Comparison of ENCODE assay signal across 9 mouse cellular contexts in genomic region chr4:58749101-58749500, GRCm38 (mm10). TPM values are rescaled to one million over a fixed set of nuclear protein-coding genes. Genes with fewer than 3 reads are reported as not detected.
DNase-seq lines count a peak whose midpoint lies in the region; ATAC-seq and TF ChIP-seq lines count a peak whose summit lies in the region.
"Had no signal": no experiment of that assay in that cellular context is flagged by ENCODE, and none has a peak within 500 bp of the region (broad histone marks: within the 10 kb centered on the region; RNA-seq: fewer than 3 reads in every experiment).

No protein-coding gene starts in this region.

- H3K36me3 ChIP-seq in embryonic facial prominence, embryonic 10.5 days (replicated peaks) = no peaks in the 10 kb centered on the region
- H3K36me3 ChIP-seq in heart, postnatal 0 days (replicated peaks; ENCODE audit: control insufficient read depth, insufficient read depth, low read length) = no peaks in the 10 kb centered on the region
- H3K36me3 ChIP-seq in limb, embryonic 15.5 days = no peaks in the 10 kb centered on the region

- TF ChIP-seq EP300 in heart, postnatal 0 days (IDR thresholded peaks at IDR 0.05; ENCODE audit: low read depth) = no peak

- no peak overlapping the region for H3K9ac ChIP-seq in heart, postnatal 0 days (replicated peaks; ENCODE audit: low read depth, low read length)
- no peak overlapping the region for H3K9ac ChIP-seq in limb, embryonic 15.5 days

- peaks cover 10% of the 10 kb centered on the region for H3K4me1 ChIP-seq in embryonic facial prominence, embryonic 10.5 days
- no peaks in the 10 kb centered on the region for H3K4me1 ChIP-seq in heart, postnatal 0 days (ENCODE audit: control insufficient read depth, insufficient read depth)
- H3K4me1 ChIP-seq in limb, embryonic 15.5 days = no peaks in the 10 kb centered on the region

- no peak overlapping the region for H3K4me2 ChIP-seq in heart, postnatal 0 days (ENCODE audit: low read depth, low read length)
- H3K4me2 ChIP-seq in limb, embryonic 15.5 days = peak overlapping the region; percentile 38

- H3K4me3 ChIP-seq in layer of hippocampus, adult 2 months = peak overlapping the region; percentile 21
- no peak overlapping the region for H3K4me3 ChIP-seq in embryonic facial prominence, embryonic 10.5 days
- H3K4me3 ChIP-seq in heart, postnatal 0 days (ENCODE audit: low read depth, low read length) = no peak overlapping the region
- H3K4me3 ChIP-seq in limb, embryonic 15.5 days = peak overlapping the region; percentile 7; the same call in 1 of the 2 replicates

- no peak for TF ChIP-seq CTCF in layer of hippocampus, adult 2 months (conservative IDR thresholded peaks at IDR 0.05)
- TF ChIP-seq CTCF in heart, postnatal 0 days (IDR thresholded peaks at IDR 0.05; ENCODE audit: low read depth) = no peak

- peak; percentile 24; the same call in 1 of the 2 replicates for ATAC-seq in heart, postnatal 0 days (ENCODE audit: insufficient read depth, low read depth)
- 0 out of 2 replicates have a peak, but pooled peaks have one; percentile 19 for ATAC-seq in limb, embryonic 15.5 days (ENCODE audit: insufficient number of reproducible peaks, low FRiP score, low TSS enrichment, low read depth)
- no peak for ATAC-seq in erythroid progenitor cell, adult 5-6 weeks (replicated peaks; ENCODE audit: low FRiP score, poor library complexity, severe bottlenecking)

- no peaks in the 10 kb centered on the region for H3K9me3 ChIP-seq in embryonic facial prominence, embryonic 10.5 days
- no peaks in the 10 kb centered on the region for H3K9me3 ChIP-seq in heart, postnatal 0 days (replicated peaks; ENCODE audit: control insufficient read depth, low read length)
- H3K9me3 ChIP-seq in limb, embryonic 15.5 days = no peaks in the 10 kb centered on the region

- 0 out of 2 replicates have a peak overlapping the region, but pooled peaks have one; percentile 20 for H3K27ac ChIP-seq in layer of hippocampus, adult 2 months
- H3K27ac ChIP-seq in embryonic facial prominence, embryonic 10.5 days (replicated peaks) = peak overlapping the region; percentile 78
- H3K27ac ChIP-seq in heart, postnatal 0 days (ENCODE audit: low read depth) = no peak overlapping the region
- peak overlapping the region; percentile 80 for H3K27ac ChIP-seq in limb, embryonic 15.5 days

- no peaks in the 10 kb centered on the region for H3K27me3 ChIP-seq in embryonic facial prominence, embryonic 10.5 days (replicated peaks; ENCODE audit: low read depth, poor library complexity, severe bottlenecking)
- H3K27me3 ChIP-seq in heart, postnatal 0 days (ENCODE audit: control insufficient read depth, insufficient read depth, low read length) = no peaks in the 10 kb centered on the region
- H3K27me3 ChIP-seq in limb, embryonic 15.5 days = no peaks in the 10 kb centered on the region

- DNase-seq in layer of hippocampus, adult 2 months (ENCODE audit: low spot score in 2 of 2) = no peak
- no peak for DNase-seq in layer of hippocampus, adult 9-11 months
- peak; percentile 37 for DNase-seq in embryonic facial prominence, embryonic 10.5 days (ENCODE audit: low spot score)
- DNase-seq in heart, postnatal 0 days (ENCODE audit: low spot score) = peak; percentile 16
- no peak for DNase-seq in layer of hippocampus, postnatal 36 days
- DNase-seq in B cell, adult 2 months = no peak

- WGBS in embryonic facial prominence, embryonic 10.5 days = 42% methylated on average over 10 of the region's 10 CpGs
- WGBS in heart, postnatal 0 days = 52% methylated on average over 10 of the region's 10 CpGs
- WGBS in limb, embryonic 15.5 days = 17% methylated on average over 10 of the region's 10 CpGs

RNA-seq across cellular contexts. Expression of gene Olfr267, which starts 38.4 kb away (rescaled TPM):
- total RNA-seq in layer of hippocampus, adult 2 months (2021) = under 1 TPM in 1 of 2 experiments, not detected in 1; 0.20 TPM
- not detected in 2 replicates for polyA plus RNA-seq in embryonic facial prominence, embryonic 10.5 days (2016; fragmentation: Nextera tagmentation; extraction: Ambion mirVana)
- total RNA-seq in heart, postnatal 0 days (2014; rRNA removed; ENCODE audit: low replicate concordance) = not detected in 2 replicates
- 0.04 TPM in 1 of 2 replicates, not detected in the other for polyA plus RNA-seq in heart, postnatal 0 days (2015; fragmentation: Nextera tagmentation; extraction: Ambion mirVana)
- polyA plus RNA-seq in limb, embryonic 15.5 days (2015; fragmentation: Nextera tagmentation; extraction: Ambion mirVana) = not detected in 2 replicates
- total RNA-seq in layer of hippocampus, postnatal 36 days (2021) = under 1 TPM; 0.32 to 0.35 TPM
- total RNA-seq in erythroid progenitor cell, adult 5-6 weeks (2015; ENCODE audit: low replicate concordance) = 0.72 TPM in 1 of 2 replicates, not detected in the other
- not detected in 2 replicates for total RNA-seq in erythroid progenitor cell, adult 5-6 weeks (2017; ENCODE audit: low replicate concordance)
- total RNA-seq: MEL had no signal

Comparison
In these comparisons a context has a peak if more than half of its experiments do, and no peak if none do; other contexts are left out.
1. DNase-seq: peak in embryonic facial prominence, embryonic 10.5 days (single experiment) and heart, postnatal 0 days (single experiment); none in layer of hippocampus, adult 2 months (0 of 2), layer of hippocampus, adult 9-11 months (single experiment), layer of hippocampus, postnatal 36 days (0 of 2) and B cell, adult 2 months (0 of 2).
2. H3K4me3 ChIP-seq: peak in layer of hippocampus, adult 2 months (single experiment) and limb, embryonic 15.5 days (single experiment); none in embryonic facial prominence, embryonic 10.5 days (single experiment) and heart, postnatal 0 days (single experiment).